Mouse (Mus musculus) skeletal muscle tissue, postnatal 0 days (tissue): Measurements from ENCODE around the gene Fam169b. TPM values are rescaled to one million over a fixed set of nuclear protein-coding genes. Genes with fewer than 3 reads are reported as not detected.

Experiments used
- polyA plus RNA-seq: library from polyadenylated mRNA; unstranded; fragments of >200 nt; fragmentation: Nextera tagmentation; extraction: Ambion mirVana; gene quantifications from 2 replicates; pipeline ENCODE4 v1.2.1, GENCODE M21; 2015

The Fam169b gene
- 0.95 and 1.8 TPM in 2 replicates for polyA plus RNA-seq

DNA sequence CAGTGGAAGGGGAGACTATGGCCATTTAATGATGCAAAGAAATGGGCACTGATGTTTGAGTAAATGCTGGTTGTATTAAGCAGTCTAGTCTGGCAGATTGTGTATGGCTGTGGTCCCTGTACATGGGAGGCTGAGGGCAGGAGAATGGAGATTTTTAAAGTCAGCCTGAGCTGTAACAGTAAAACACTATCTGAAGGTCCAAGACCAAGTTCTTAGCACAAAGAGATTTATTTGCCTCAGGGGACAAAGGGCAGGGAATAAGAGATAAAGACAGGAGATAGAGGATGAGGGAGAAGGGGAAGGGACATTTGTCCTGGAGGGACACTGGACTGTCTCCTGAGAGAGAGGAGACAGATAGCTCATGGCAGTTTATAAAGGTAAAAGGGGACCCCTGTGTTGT lies at the start of gene Fam169b:
Fam169b (plus strand) TSS at position 325 of the 400 bp plus-strand sequence.

DNA sequence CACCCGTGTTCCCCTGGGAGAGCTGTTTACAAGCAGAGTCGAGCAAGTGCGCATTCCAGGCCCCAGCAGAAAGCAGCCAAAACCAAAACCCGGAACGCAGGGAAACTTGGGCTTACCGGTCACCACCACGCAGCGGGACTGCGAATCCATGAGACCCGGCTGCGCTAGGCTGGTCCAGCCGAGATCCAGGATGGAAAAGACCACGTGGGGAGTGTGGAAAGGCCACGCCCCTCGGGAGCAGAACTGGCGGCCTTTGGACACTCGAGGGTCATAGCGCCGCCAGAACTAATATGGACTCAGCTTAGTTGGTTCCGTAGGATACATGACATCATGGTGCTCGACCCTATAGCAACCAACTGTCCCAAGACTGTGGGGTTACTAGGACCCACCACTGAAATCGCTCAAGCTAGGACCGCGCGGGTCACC lies 9.6 kb upstream of the Fam169b start, which contains the start of gene Pgpep1l:
Pgpep1l (minus strand) TSS at position 206 of the 426 bp plus-strand sequence.

Other genes starting within 250 kb of the Fam169b start
- 0.31 and 0.46 TPM in 2 replicates for gene Pgpep1l, start 9.6 kb upstream of the Fam169b start, polyA plus RNA-seq